In the genomic region with DNA sequence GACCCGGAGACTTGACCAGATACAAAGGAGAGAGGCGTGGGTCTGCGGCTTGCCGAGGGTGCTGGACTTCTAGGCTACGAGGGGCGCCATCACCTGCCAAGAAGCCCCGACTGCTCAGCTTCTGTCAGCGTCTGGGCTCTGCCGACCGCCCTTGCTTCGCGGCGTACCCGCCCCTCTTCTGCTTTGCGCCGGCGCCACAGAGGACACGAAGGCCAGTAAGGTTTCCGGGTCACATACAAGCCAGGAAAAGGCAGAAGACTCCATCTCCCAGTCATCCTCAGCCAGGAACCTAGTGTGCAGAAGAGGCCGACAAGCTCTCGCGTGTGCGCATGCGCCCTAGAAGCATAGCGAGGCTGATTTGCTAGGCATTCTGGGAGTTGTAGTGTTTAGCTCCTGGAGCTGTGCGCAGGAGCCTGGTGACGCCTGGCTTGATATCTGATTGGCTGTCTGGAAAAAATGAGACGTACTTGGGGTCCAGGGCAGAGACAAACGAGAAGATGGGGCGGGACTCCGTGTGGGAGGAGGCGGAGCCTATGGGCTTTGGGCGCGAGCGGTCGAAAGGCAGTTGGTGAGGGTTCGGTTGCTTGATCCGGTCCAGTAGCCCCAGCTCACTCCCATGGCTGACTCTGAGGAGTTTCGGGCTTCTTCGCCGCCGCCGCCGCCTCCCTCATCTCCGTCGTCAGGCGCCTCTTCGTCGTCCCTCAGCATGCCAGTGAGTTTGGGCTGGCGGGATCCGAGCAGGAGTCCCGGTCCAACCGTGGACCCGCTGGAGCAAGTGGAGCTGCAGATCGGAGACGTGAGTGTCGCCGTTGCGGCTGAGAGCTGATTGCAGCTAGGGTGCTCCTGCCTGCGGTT, we compare ENCODE assay signal across 8 mouse cellular contexts. TPM values are rescaled to one million over a fixed set of nuclear protein-coding genes. Genes with fewer than 3 reads are reported as not detected.
DNase-seq lines count a peak whose midpoint lies in the region; ATAC-seq lines count a peak whose summit lies in the region.

A gene (plus strand): TSS at position 519 of the 855 bp plus-strand sequence.

- ATAC-seq in megakaryocyte progenitor cell, adult 5-6 weeks (replicated peaks; ENCODE audit: poor library complexity): peak; percentile 87

- peak; percentile 100 for DNase-seq in adipocyte (ENCODE audit: low spot score)
- peak; percentile 100 for DNase-seq in embryo, embryonic 10 days (ENCODE audit: low spot score)
- DNase-seq in gastrocnemius, postnatal 10 days: peak; percentile 87
- DNase-seq in induced T-regulatory cell, adult 2 months (ENCODE audit: low read depth): peak; percentile 100
- peak; percentile 98 to 100 for DNase-seq in left cerebral cortex, adult 9 months (ENCODE audit: low spot score in 2 of 2)
- DNase-seq in right cerebral cortex, postnatal 14 days: peak; percentile 93
- DNase-seq in urinary bladder, postnatal 36 days (ENCODE audit: low spot score in 2 of 2): peak; percentile 87 to 94

RNA-seq across cellular contexts. Expression of the gene that starts here (rescaled TPM):
- 1 to 10 TPM; 3.6 to 3.9 TPM for total RNA-seq in gastrocnemius, postnatal 10 days (2021)
- 38.3 and 42.3 TPM in 2 replicates for total RNA-seq in megakaryocyte progenitor cell, adult 5-6 weeks (2015)
- total RNA-seq in megakaryocyte progenitor cell, adult 5-6 weeks (2017): 14.4 and 15.7 TPM in 2 replicates

Comparison
In these comparisons a context has a peak if more than half of its experiments do, and no peak if none do; other contexts are left out.
1. Peak in every context shown above with its lines: DNase-seq and ATAC-seq.